Mouse (Mus musculus) hindbrain, embryonic 11.5 days (tissue): ENCODE results near the gene Sprn. TPM values are rescaled to one million over a fixed set of nuclear protein-coding genes. Genes with fewer than 3 reads are reported as not detected.

Source experiments
- polyA plus RNA-seq: library from polyadenylated mRNA; unstranded; fragments of >200 nt; fragmentation: Nextera tagmentation; extraction: Ambion mirVana; gene quantifications from 2 replicates; pipeline ENCODE4 v1.2.1, GENCODE M21; 2014

Gene Sprn
- polyA plus RNA-seq, 1 experiment from 2014 or later, result 0.94 TPM

Other genes with a start within 250 kb of the Sprn start
- gene Utf1, start 211.1 kb downstream of the Sprn start, polyA plus RNA-seq, result not detected in 2 replicates
- 0.29 and 0.68 TPM in 2 replicates for gene 6430531B16Rik, start 176.1 kb downstream of the Sprn start, polyA plus RNA-seq
- gene Adam8, start 162.3 kb downstream of the Sprn start, polyA plus RNA-seq, result 2.6 and 3.1 TPM in 2 replicates
- 47.0 and 49.9 TPM in 2 replicates for gene Zfp511, start 118.5 kb downstream of the Sprn start, polyA plus RNA-seq
- gene Tubgcp2, start 118.2 kb downstream of the Sprn start, polyA plus RNA-seq, result 58.1 and 67.4 TPM in 2 replicates
- 106 and 139 TPM in 2 replicates for gene Msx3, start 105.8 kb downstream of the Sprn start, polyA plus RNA-seq
- 11.2 and 12.1 TPM in 2 replicates for gene Caly, start 72.3 kb downstream of the Sprn start, polyA plus RNA-seq
- gene Prap1, start 61.5 kb downstream of the Sprn start, polyA plus RNA-seq, result 0.27 TPM in 1 of 2 replicates, not detected in the other
- 17.7 and 18.4 TPM in 2 replicates for gene Fuom, start 52.4 kb downstream of the Sprn start, polyA plus RNA-seq
- 15.2 and 15.8 TPM in 2 replicates for gene Paox, start 39.1 kb downstream of the Sprn start, polyA plus RNA-seq
- 168 and 184 TPM in 2 replicates for gene Echs1, start 38.4 kb downstream of the Sprn start, polyA plus RNA-seq
- gene Mtg1, start 17.3 kb downstream of the Sprn start, polyA plus RNA-seq, result 22.0 and 32.2 TPM in 2 replicates
- gene Olfr522, start 9.9 kb upstream of the Sprn start, polyA plus RNA-seq, result not detected in 2 replicates
- not detected in 2 replicates for gene Olfr523, start 18.3 kb upstream of the Sprn start, polyA plus RNA-seq
- not detected in 2 replicates for gene Olfr524, start 51.1 kb upstream of the Sprn start, polyA plus RNA-seq
- gene Cd163l1, start 63.4 kb upstream of the Sprn start, polyA plus RNA-seq, result not detected in 2 replicates
- gene 5830411N06Rik, start 92.4 kb upstream of the Sprn start, polyA plus RNA-seq, result not detected in 2 replicates
- gene Olfr525, start 166.0 kb upstream of the Sprn start, polyA plus RNA-seq, result not detected in 2 replicates
- not detected in 2 replicates for gene Olfr527, start 179.1 kb upstream of the Sprn start, polyA plus RNA-seq
- gene Olfr60, start 206.8 kb upstream of the Sprn start, polyA plus RNA-seq, result not detected in 2 replicates
- not detected in 2 replicates for gene Olfr530, start 221.5 kb upstream of the Sprn start, polyA plus RNA-seq
- gene Olfr531, start 248.0 kb upstream of the Sprn start, polyA plus RNA-seq, result not detected in 2 replicates